Mouse (Mus musculus) granulocyte monocyte progenitor cell, adult 5-6 weeks (primary cell): ENCODE results near the gene Zxdc. TPM values are rescaled to one million over a fixed set of nuclear protein-coding genes. Genes with fewer than 3 reads are reported as not detected.

Experiments
- ATAC-seq: replicated peaks from 2 replicates; pipeline ENCODE4 v1.8.0; 2016; ENCODE audit warnings: mild to moderate bottlenecking, moderate TSS enrichment, inconsistent platforms; ENCODE audit not compliant: poor library complexity, severe bottlenecking
- total RNA-seq, 2 experiments: library from RNA; stranded (forward) in 1 of 2; stranded (reverse) in 1 of 2; fragments of 200-712, 200-1000 nt in 1 of 2; fragments of >200 nt in 1 of 2; fragmentation: Nextera tagmentation in 1 of 2; gene quantifications; 2 replicates each; pipeline ENCODE4 v1.2.3; 2014 to 2017

The Zxdc gene
- total RNA-seq (2014; fragmentation: Nextera tagmentation) (13.3 and 14.0 TPM in 2 replicates), total RNA-seq (2017) (11.5 and 12.6 TPM in 2 replicates)

DNA sequence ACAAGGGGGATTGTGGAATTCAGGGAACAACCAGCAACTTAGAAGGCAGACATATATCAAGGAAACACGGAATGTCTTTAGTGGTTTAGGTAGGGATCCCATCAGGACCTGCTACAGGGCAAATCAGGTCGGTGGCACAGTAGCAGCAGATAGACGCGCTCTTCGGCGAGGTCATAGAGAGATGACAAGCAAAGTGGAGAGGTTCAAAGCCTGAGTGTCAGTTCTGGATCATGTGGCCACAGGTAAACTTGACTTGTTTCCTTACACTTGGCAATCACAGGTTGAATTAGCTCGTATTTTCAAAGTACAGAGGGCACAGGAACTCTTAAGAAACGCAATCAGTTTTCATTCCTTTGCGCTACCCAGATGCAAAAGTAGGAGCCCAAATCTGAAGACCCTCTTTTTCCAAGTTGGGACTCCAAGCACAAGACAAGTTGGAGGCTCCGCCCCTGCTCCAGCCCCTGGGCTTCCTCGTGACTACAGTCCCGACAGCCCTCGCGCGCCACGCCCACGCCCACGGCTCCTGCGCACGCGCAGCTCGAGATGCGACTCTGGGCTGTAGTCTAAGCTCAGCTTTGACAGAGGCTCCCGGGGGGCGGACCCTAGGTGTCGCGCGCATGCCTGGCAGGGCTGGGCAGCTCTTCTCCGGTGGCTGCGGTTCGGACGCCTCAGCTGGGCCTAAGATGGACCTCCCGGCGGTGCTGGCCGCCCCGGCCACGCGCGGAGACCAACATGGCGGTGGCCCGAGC is at the start of gene Zxdc:
TSS of gene Zxdc (plus strand) at position 517 of the 749 bp plus-strand sequence.
- ATAC-seq, result peak; percentile 95

DNA sequence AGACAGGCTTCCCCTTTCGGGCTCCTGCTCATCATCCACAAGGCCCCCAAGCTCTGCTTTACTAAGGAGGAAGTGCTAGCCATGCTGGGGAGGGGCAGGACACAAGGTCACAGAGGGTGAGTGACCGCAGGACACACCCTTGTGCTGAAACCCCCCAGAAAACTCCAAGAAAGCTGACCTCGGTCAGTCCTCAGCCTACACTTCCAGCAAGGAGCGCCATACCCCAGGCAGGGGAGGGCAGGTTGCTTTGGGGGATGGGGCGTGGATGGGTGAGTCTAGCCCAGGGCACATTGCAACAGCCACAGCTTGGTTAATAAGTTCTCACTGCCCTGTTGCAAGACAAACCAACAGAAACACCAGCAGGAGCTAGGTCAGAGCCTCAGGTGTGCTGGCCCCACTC is 48.9 kb upstream of the Zxdc start:
- ATAC-seq, result peak; percentile 40

DNA sequence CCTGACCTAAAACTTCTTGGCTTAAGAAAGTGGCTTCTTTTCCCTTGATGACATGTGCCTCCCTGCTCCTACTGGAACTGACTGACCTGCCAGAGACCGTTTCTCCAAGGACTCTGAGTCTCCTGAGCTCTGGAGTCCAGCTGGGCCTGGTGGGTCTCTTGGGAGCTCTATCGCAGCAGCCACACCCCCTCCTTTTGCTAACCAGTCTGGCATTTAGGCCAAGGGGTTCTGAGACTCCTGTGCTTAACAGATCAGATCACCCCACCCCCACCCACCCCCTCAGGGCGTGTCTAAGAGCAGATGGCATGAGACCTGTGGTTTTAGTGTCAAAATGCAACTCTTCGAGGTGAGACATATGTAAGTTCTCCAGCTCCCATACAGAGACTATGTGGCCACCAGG is 47.5 kb upstream of the Zxdc start:
- no peak for ATAC-seq

DNA sequence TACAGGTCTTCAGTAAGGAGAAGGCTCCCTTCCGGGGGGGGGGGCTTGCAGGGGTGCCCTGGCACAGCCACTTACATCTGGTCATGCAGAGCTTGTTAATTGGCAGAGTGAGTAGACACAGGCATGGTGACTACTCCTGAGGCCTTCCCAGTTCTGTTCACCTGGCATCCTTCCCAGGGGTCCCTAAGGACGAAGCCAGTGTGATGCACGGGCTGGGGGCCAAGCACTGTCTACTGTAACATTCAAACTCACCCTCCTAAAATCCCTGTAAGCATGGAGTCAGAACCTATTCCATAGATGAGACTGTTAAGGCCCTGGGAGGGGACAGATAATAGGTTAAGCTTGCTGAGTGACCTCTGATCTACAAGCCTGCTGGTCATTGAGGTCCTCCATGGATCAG is 45.3 kb upstream of the Zxdc start:
- ATAC-seq, result no peak

DNA sequence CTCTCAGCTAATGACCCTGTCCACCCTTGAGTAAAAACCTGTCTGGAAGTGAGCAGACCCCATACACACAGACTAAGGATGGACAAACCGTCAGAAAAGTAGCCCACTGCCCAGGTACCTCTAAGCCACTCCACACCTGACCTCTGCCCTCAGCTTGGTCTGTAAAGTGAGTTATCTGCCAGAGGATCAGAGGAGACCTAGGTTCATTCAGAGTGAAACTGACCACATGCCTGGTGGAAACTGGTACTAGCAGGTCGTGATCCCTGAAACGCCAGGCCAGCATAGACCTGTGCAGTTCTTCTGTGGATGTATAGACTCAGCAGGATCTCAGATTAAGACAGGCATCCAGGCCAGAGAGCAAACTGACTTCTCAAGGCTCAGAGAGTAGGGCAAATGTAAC is 44.8 kb upstream of the Zxdc start:
- ATAC-seq, result no peak

DNA sequence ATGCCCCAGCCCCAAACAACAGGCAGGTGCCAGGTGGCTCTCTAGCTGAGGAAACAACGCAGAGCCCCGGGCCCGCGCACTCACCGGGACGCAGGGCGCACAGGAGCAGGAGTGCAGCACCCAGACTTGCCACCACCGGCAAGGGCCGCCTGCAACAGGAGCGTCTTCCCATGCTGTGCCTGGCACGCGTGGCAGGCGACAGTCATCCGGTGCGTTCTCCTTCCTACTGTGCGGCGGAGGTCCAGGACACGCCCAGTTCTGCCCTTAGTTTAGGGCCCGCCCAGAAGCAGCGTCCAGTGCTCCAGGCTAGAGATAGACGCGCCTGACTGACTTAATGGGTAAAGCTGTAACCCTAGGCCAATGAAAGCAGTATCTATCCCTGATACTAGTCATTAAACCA is 44.3 kb upstream of the Zxdc start, which contains the start of gene Chst13:
TSS of gene Chst13 (minus strand) at position 195 of the 400 bp plus-strand sequence.
- peak; percentile 72 for ATAC-seq

DNA sequence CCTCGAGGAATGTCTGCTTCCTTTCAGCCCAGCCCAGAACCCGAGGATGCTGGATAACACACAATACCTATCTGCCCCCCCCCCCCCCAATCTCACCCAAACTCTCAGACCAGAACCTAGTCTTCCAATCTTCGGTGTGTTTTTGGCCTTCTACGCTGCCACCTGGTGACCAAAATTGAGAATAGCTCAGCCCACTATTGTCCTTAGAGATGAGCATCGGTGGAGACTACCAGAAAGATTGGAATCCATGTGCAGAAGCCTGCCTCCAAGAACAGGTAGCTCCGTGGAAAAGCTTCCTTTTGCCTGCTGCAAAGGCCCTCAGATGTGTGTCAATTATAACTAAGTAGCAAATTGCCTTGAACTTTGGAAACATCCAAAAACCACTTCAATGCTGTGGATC is 41.6 kb upstream of the Zxdc start:
- ATAC-seq, result peak; percentile 43

DNA sequence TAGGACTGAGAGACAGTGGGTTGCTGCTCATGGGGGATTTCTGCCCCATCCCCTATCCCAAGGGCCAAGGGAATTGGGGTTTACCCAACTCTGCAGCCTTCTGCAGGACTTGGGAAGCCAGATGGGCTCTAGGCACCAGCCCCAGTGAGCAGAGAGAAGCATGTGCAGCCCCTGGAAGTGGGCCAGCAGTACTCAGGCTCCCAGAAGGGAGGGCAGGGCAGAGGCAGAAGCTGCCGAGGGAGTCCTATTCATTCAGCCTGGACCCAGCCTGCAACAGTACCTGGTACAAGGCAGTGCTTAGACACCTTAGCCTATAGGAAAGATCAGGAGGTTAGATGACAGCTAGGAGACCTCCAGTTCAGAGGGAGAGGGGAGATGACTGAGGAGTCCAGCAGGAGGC is 39.3 kb upstream of the Zxdc start:
- ATAC-seq, result no peak

DNA sequence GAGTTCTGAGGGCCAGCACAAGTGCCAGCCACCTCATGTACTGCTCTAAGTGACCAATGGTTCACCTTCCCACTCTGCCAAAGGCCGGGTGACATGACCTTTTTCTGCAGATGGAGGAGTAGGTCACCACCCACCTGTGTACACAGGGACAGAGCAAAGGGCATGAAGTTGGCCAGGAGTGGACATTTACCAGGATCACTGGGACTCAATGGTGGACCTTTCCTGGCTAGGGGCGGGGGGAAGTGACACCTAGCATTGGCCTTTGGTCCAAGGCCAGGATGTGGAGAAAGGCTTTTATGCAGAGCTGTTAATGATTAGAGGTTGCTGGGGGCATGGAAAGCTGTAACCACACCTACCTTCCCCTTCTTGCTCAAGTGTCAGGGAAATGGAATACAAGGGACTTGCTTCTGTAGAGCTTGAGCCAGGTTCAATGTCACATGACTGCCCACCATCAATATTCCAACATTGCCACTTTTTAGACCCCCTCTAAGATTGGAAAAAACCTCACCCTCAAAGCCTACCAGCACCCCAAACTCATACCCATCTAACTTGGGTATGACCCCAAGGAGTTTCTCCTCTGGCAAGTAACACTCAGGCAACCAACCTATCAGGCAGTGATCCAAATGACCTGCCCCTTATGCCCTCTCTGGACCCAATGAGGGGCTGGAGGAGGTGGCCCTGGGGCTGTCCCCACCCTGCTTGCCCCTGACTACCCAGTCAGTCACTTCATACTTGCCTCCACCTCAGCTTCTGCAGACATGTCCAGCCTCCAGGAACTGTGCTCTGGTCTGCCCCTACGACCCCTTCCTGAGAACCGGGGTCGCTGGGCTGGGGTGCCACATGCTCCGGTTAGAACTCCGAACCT is 36.5 kb upstream of the Zxdc start, which contains the start of gene Uroc1:
TSS of gene Uroc1 (plus strand) at position 724 of the 865 bp plus-strand sequence.
- no peak for ATAC-seq

DNA sequence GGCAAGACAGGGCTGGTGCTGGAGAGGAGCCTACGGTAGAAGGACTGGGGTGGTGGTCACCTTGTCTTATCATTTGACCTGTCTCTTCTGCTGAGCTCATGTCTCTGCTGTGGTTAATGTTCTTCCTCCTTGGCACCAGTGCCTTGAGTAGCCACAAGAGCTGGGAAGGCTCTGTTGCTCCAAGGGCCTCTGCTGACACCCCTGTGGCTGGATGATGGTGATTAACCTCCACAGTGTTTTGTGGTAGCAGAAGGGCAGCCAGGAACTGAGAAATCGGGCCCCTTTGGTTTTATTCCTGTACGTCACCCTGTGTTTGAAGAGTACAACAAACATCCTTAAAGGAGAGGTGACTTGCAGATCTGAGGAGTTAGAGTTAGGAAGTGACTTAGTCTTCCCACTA is 35.0 kb upstream of the Zxdc start:
- peak; percentile 57 for ATAC-seq

DNA sequence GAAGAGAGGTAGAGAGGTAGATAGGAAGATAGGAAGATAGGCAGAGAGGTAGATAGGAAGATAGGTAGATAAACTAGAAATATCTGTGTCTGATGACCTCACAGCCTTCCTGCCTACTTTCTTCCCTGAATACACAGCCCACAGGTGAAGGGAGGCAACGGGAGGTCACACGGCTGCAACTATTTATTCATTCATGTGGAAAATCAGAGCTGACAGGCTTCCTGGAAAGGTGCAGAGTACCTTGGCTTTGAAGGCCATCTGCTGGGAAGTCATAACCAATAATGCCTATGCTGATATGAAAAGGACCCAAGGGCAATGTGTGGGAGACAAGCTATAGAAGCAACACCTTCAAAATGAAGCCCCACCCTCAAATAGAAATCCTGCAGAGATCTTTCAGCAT is 26.9 kb upstream of the Zxdc start:
- no peak for ATAC-seq

DNA sequence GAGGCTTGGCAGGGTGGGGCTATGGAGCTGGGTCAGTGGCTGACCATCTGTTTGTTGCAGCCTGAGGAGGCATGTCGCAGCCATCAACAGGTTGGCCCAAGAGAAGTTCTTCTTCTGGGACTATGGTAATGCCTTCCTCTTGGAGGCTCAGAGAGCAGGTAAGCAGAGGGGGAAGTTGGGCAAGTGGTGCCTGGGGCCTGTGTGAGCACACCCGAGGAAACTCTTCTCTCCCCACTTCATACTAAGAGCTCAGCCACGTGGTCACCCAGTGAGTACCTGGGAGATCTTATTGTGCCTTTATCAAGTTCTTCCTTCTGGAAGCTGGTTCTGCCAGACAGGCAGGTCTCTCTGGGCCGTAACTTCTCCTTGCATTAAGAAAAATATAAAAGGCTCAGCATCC is 22.1 kb upstream of the Zxdc start:
- ATAC-seq, result no peak

DNA sequence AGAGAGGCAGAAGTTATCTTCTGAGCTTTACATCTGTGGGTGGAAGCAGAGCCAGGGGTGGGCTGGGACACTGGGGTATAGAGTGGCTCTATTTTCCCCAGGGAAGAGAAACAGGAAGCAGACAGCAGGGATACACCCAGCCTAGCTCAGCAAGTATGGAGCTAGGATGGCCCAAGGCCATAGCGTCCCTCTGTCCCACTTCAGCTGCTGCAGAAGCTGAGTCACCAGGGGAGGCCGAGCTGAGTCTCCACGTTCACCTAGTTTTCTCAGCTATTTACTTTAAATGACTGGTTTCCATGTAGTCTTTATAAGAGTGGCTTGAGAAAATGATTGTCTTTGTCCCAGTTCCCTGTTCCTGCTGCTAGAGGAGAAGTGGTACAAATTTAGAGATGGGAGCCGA is 20.8 kb upstream of the Zxdc start:
- ATAC-seq, result no peak

DNA sequence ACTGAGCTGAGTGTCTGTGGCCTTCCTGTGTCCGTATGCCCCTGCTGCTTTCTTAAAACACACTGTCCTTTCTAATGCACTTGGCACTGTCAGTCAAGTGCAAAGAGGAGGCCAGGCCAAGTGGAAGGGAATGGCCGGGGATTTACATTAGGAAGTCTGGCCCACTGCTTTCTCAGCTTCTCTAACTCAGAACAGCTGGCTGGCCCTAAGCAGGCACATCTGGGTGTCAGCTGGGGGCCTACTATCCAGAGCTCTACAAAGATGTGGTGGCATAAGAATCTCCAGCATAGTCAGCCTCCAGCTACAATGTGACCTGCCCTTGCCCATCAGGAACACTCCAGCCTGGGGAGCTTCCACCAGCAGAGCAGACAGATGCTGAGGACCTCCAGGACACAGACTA is 19.3 kb upstream of the Zxdc start:
- ATAC-seq, result no peak

DNA sequence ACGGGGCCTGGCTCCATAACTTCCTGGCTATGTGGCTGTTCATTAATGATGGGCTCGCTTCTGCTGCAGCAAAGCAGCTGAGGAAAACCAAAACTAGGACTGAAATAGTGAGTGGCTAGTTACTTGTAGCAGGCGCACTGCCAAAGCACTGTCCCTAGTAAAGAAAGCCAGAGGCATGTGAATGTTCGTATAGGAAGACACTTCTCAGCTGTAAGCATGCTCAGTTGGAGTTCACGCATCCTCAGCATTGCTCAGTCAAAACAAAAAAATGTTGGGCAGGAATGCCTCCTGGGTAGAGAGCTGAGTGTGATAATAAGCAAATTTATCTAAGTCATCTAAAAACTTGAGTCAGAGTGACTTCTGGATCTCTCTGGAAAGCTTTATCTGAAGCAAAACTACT is 11.2 kb upstream of the Zxdc start:
- ATAC-seq, result no peak

DNA sequence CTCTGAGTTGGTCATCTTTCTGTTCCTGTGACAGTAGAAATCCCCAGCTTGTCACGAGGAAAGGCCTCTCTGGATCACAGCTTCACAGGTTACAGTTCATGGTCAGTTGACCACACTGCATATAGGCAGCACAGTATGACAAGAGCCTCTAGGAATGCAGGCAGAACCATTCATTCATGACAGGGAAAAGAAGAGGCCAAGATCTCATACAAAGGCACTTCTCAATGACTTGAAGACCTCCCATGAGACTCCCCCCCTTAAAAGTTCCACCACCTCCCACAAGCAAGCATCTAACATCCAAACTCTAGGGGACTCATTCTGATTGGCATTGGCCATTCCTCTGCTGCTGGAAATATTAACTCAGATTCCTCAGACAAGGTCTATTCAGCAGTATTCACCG is 9.8 kb upstream of the Zxdc start:
- ATAC-seq, result no peak

DNA sequence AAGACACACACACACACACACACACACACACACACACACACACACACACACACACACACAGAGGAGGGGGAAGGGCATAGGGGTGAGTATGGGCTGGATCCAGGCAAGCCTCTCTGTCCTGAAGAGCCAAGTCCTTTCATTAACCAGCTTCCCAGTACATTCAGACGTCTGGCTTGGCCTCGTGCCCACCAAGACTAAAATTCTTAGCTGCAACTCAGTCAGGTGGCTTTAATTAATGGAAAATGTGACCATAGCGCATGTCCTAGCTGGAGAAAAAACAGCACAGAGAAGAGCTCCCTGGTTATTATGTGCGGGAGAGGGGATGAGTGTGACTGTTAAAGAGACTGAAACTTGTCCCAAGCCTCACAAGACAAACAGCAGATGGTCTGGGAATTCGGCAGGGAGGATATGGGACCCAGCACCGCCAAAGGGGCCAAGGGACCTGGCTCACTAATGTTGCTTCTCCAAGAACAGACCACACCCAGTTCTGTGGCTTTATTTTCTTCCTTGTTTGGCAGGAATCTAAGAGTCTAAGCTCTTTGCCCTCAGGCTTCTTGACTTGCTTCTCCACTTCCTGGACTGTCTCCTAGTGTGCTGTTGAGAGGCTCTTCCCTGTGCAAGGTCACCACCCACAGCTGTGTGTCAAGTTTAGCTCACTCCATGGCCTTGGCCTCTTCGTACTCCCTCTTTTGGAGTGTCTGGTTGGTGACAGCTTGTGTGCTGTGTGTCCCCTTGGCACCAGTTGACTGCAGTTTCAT is 9.1 kb upstream of the Zxdc start:
- ATAC-seq, result no peak; the same call in 1 of the 2 replicates

DNA sequence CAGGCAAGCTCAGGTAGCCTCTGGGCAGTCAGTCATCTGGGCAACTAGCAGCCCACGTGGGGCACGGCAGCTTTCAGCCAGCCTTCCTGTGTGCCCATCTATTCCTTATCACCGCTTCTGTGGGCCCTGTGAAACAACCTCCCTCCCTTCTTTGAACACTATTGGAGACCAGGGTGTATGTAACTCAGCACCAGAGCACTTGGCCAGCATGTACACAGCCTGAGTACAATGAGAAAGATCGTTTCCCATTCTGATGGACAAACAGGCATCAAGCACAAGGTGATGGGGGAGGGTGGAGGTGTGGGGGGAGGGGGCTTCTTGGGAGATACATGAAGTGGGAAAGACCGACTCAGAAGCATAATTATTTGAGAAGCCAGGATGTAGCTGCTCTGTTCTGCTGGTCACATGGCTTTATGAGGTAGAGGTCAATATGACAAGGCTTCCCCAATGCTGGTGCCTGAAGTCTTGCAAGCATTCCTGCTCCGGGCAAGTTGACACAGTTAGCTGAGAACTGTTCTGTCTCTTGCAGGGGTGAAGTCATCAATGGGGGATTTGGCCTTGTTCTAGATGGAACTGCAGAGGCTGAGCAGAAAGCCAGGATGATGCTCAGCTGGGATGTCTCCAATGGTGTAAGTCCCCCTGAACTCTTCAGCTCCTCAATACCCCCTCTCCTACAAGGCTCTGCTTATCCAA is 8.2 kb upstream of the Zxdc start:
- no peak for ATAC-seq

DNA sequence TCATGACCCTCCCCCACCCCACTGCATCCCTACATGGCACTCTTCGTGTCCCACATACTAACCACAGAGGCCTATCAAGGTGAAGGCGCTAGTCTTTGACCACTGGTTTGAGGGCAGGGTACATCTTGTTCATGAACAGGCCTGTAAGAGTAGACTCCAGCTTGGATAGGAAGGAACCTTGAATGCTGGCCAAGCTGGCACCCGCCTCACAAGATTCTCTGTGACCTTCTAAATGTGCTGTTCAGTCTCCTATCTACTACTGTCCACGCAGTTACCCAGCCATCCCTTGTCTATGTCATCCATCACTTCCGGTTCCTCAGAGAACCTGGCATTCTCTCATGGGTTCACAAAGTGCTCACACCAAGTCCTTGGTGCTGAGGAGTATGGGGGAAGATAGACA is 6.0 kb upstream of the Zxdc start:
- no peak for ATAC-seq
